Mouse (Mus musculus) embryonic facial prominence, embryonic 13.5 days (tissue): Measurements from ENCODE around the gene Telo2. TPM values are rescaled to one million over a fixed set of nuclear protein-coding genes. Genes with fewer than 3 reads are reported as not detected.
"Not testable (repeated sequence)": the region's sequence is repeated elsewhere in the genome, so short reads cannot be mapped to it uniquely, and the experiment has no call there.

Experiments used
- ATAC-seq: fragments of 200-750 bp; cut with Nextera tagmentation; 2 replicates; pipeline ENCODE4 v1.8.0; 2017; ENCODE audit warnings: low read depth; ENCODE audit not compliant: insufficient number of reproducible peaks, insufficient read depth, low FRiP score, low TSS enrichment
- H3K27ac ChIP-seq: fragments of 300-500 bp; sonication (generic); 2 replicates; pipeline ENCODE4 v1.5.1; 2015; ENCODE audit warnings: moderate library complexity, mild to moderate bottlenecking, inconsistent platforms
- H3K27me3 ChIP-seq: fragments of 300-500 bp; sonication (generic); 2 replicates; pipeline ENCODE4 v1.6.1; 2015; ENCODE audit warnings: mild to moderate bottlenecking, inconsistent platforms
- H3K36me3 ChIP-seq: fragments of 300-500 bp; sonication (generic); 2 replicates; pipeline ENCODE4 v1.6.1; 2015; ENCODE audit warnings: mild to moderate bottlenecking, inconsistent platforms
- H3K4me1 ChIP-seq: fragments of 300-500 bp; sonication (generic); 2 replicates; pipeline ENCODE4 v1.6.1; 2015; ENCODE audit warnings: inconsistent platforms
- H3K4me2 ChIP-seq: fragments of 300-500 bp; sonication (generic); 2 replicates; pipeline ENCODE4 v1.6.1; 2015; ENCODE audit warnings: moderate library complexity, mild to moderate bottlenecking, inconsistent platforms
- H3K4me3 ChIP-seq: fragments of 300-500 bp; sonication (generic); 2 replicates; pipeline ENCODE4 v1.5.1; 2015; ENCODE audit warnings: mild to moderate bottlenecking, inconsistent platforms
- H3K9ac ChIP-seq: fragments of 300-500 bp; sonication (generic); 2 replicates; pipeline ENCODE4 v1.6.1; 2015; ENCODE audit warnings: mild to moderate bottlenecking, inconsistent platforms
- H3K9me3 ChIP-seq: fragments of 300-500 bp; sonication (generic); 2 replicates; pipeline ENCODE4 v1.6.1; 2016; ENCODE audit warnings: inconsistent platforms
- WGBS: fragments of 180-500 bp; shearing (Covaris S2); methylation state at CpG from one replicate; pipeline ENCODE4 v1.1.7; 2015; ENCODE audit warnings: mixed read lengths; 5-methylcytosine and 5-hydroxymethylcytosine counted together
- polyA plus RNA-seq: library from polyadenylated mRNA; unstranded; fragments of >200 nt; fragmentation: Nextera tagmentation; extraction: Ambion mirVana; gene quantifications from 2 replicates; pipeline ENCODE4 v1.2.1, GENCODE M21; 2015

The Telo2 gene
- polyA plus RNA-seq, 1 experiment from 2014 or later: 53.5 TPM

GRCm38 (mm10) chr17:25125442-25126060 lies 9.8 kb upstream of the Telo2 start:
- H3K4me2 ChIP-seq, H3K4me1 ChIP-seq, H3K9me3 ChIP-seq, H3K4me3 ChIP-seq, ATAC-seq, H3K9ac ChIP-seq, H3K27ac ChIP-seq, H3K36me3 ChIP-seq, H3K27me3 ChIP-seq: not testable (repeated sequence)
- WGBS: 67% methylated on average over 3 of the region's 3 CpGs

GRCm38 (mm10) chr17:25123979-25124378 lies 8.2 kb upstream of the Telo2 start:
- no peaks in the 10 kb centered on the region; the same call in 1 of the 2 replicates for H3K27me3 ChIP-seq
- WGBS: 31% methylated on average over 7 of the region's 7 CpGs

GRCm38 (mm10) chr17:25120406-25120805 lies 4.6 kb upstream of the Telo2 start, which contains the start of gene Ptx4:
TSS of gene Ptx4 (plus strand) at chr17:25120760.
- no peak within 1 kb of the TSS for H3K27ac ChIP-seq
- no peak within 1 kb of the TSS for H3K4me3 ChIP-seq
- H3K9me3 ChIP-seq: no peaks in the 10 kb centered on the region
- no peak within 1 kb of the TSS for H3K4me2 ChIP-seq
- 16% methylated on average over 3 of the region's 3 CpGs for WGBS
- peaks cover 12% of the 10 kb centered on the region for H3K4me1 ChIP-seq
- ATAC-seq: no peak
- H3K36me3 ChIP-seq: no peaks in the 10 kb centered on the region
- no peaks in the 10 kb centered on the region; the same call in 1 of the 2 replicates for H3K27me3 ChIP-seq
- 0 out of 2 replicates have a peak within 1 kb of the TSS, but pooled peaks have one; percentile 32 for H3K9ac ChIP-seq

More at GRCm38 (mm10) chr17:25123979-25124378, 8.2 kb upstream of the Telo2 start:
- H3K4me3 ChIP-seq: no peak overlapping the region
- no peaks in the 10 kb centered on the region for H3K9me3 ChIP-seq
- peaks cover 7% of the 10 kb centered on the region for H3K4me1 ChIP-seq
- no peak for ATAC-seq
- no peak overlapping the region for H3K4me2 ChIP-seq
- no peak overlapping the region for H3K9ac ChIP-seq
- no peak overlapping the region for H3K27ac ChIP-seq
- no peaks in the 10 kb centered on the region for H3K36me3 ChIP-seq

GRCm38 (mm10) chr17:25117263-25117662 lies 1.5 kb upstream of the Telo2 start:
- no peak overlapping the region for H3K9ac ChIP-seq
- no peaks in the 10 kb centered on the region for H3K27me3 ChIP-seq
- H3K4me3 ChIP-seq: no peak overlapping the region
- no peak overlapping the region for H3K27ac ChIP-seq
- H3K36me3 ChIP-seq: peaks cover 20% of the 10 kb centered on the region
- WGBS: 30% methylated on average over 4 of the region's 4 CpGs
- ATAC-seq: no peak
- no peak overlapping the region for H3K4me2 ChIP-seq
- no peaks in the 10 kb centered on the region for H3K9me3 ChIP-seq
- H3K4me1 ChIP-seq: peaks cover 18% of the 10 kb centered on the region

GRCm38 (mm10) chr17:25114908-25115645 lies 690 bp downstream of the Telo2 start:
- Histone ChIP-seq H3K4me3 (peak overlapping the region; percentile 71), H3K9ac (peak overlapping the region; percentile 82), H3K27me3 (no peaks in the 10 kb centered on the region), H3K4me2 (peak overlapping the region; percentile 93), H3K36me3 (peaks cover 40% of the 10 kb centered on the region), H3K9me3 (no peaks in the 10 kb centered on the region), H3K4me1 (peaks cover 11% of the 10 kb centered on the region), H3K27ac (peak overlapping the region; percentile 92)
- ATAC-seq: no peak; the same call in none of the 2 replicates
- 8% methylated on average over 23 of the region's 23 CpGs for WGBS

- no peak overlapping the region for H3K4me2 ChIP-seq
- no peak overlapping the region for H3K4me3 ChIP-seq
- ATAC-seq: no peak
- H3K36me3 ChIP-seq: peaks cover 65% of the 10 kb centered on the region
- 0 out of 2 replicates have a peak overlapping the region, but pooled peaks have one; percentile 21 for H3K9ac ChIP-seq
- no peaks in the 10 kb centered on the region for H3K9me3 ChIP-seq
- no peak overlapping the region for H3K27ac ChIP-seq
- peaks cover 11% of the 10 kb centered on the region for H3K4me1 ChIP-seq
- WGBS: 76% methylated on average over 3 of the region's 3 CpGs
- no peaks in the 10 kb centered on the region for H3K27me3 ChIP-seq
Observed at GRCm38 (mm10) chr17:25112423-25112810, 3.4 kb downstream of the Telo2 start.

GRCm38 (mm10) chr17:25111739-25112422 lies 3.9 kb downstream of the Telo2 start:
- Histone ChIP-seq H3K9ac (0 out of 2 replicates have a peak overlapping the region, but pooled peaks have one; percentile 0), H3K27ac (no peak overlapping the region), H3K4me2 (no peak overlapping the region), H3K4me1 (peaks cover 11% of the 10 kb centered on the region), H3K4me3 (no peak overlapping the region), H3K36me3 (peaks cover 70% of the 10 kb centered on the region), H3K27me3 (no peaks in the 10 kb centered on the region), H3K9me3 (no peaks in the 10 kb centered on the region)
- no peak for ATAC-seq
- 88% methylated on average over 8 of the region's 8 CpGs for WGBS

- H3K4me2 ChIP-seq: no peak overlapping the region
- H3K27ac ChIP-seq: no peak overlapping the region
- no peaks in the 10 kb centered on the region for H3K27me3 ChIP-seq
- no peaks in the 10 kb centered on the region for H3K9me3 ChIP-seq
- WGBS: 89% methylated on average over 5 of the region's 5 CpGs
- ATAC-seq: no peak
- no peak overlapping the region for H3K9ac ChIP-seq
- peaks cover 8% of the 10 kb centered on the region for H3K4me1 ChIP-seq
- H3K4me3 ChIP-seq: no peak overlapping the region
- peaks cover 77% of the 10 kb centered on the region for H3K36me3 ChIP-seq
Observed at GRCm38 (mm10) chr17:25111220-25111619, 4.5 kb downstream of the Telo2 start.

GRCm38 (mm10) chr17:25110590-25110989 lies 5.2 kb downstream of the Telo2 start:
- Histone ChIP-seq H3K27me3 (no peaks in the 10 kb centered on the region), H3K36me3 (peaks cover 83% of the 10 kb centered on the region), H3K4me2 (no peak overlapping the region), H3K4me1 (peaks cover 6% of the 10 kb centered on the region), H3K4me3 (no peak overlapping the region), H3K27ac (no peak overlapping the region), H3K9ac (no peak overlapping the region), H3K9me3 (no peaks in the 10 kb centered on the region)
- ATAC-seq: no peak
- WGBS: 86% methylated on average over 6 of the region's 6 CpGs

- H3K9me3 ChIP-seq: no peaks in the 10 kb centered on the region
- peaks cover 93% of the 10 kb centered on the region for H3K36me3 ChIP-seq
- H3K4me3 ChIP-seq: no peak overlapping the region
- ATAC-seq: no peak
- no peak overlapping the region for H3K9ac ChIP-seq
- H3K27me3 ChIP-seq: no peaks in the 10 kb centered on the region
- peaks cover under 1% of the 10 kb centered on the region for H3K4me1 ChIP-seq
- 84% methylated on average over 2 of the region's 2 CpGs for WGBS
- no peak overlapping the region for H3K27ac ChIP-seq
- no peak overlapping the region for H3K4me2 ChIP-seq
Observed at GRCm38 (mm10) chr17:25109578-25109977, 6.2 kb downstream of the Telo2 start.

- Histone ChIP-seq H3K9ac (no peak overlapping the region), H3K27me3 (no peaks in the 10 kb centered on the region), H3K27ac (no peak overlapping the region), H3K36me3 (peaks cover 95% of the 10 kb centered on the region), H3K4me3 (no peak overlapping the region), H3K9me3 (no peaks in the 10 kb centered on the region), H3K4me2 (no peak overlapping the region), H3K4me1 (no peaks in the 10 kb centered on the region)
- WGBS: 97% methylated on average over 16 of the region's 16 CpGs
- no peak for ATAC-seq
Observed at GRCm38 (mm10) chr17:25107786-25108185, 8.0 kb downstream of the Telo2 start.
